Mouse (Mus musculus) kidney, embryonic 16.5 days (tissue): ENCODE measurements at regions not wholly inside any gene's neighbourhood (a gene's known extent, or its start where the extent isn't known, plus 50 kb on each side); places are given as distances from the start of the nearest gene placed in this dataset.

ENCODE experiments used
- ATAC-seq: fragments of 200-750 bp; cut with Nextera tagmentation; 2 replicates; pipeline ENCODE4 v1.8.0; 2017; ENCODE audit warnings: moderate TSS enrichment; ENCODE audit not compliant: low FRiP score, low TSS enrichment
- H3K27ac ChIP-seq: fragments of 300-500 bp; sonication (generic); 2 replicates; pipeline ENCODE4 v1.5.1; 2014; ENCODE audit warnings: low read length
- H3K27me3 ChIP-seq: fragments of 300-500 bp; sonication (generic); 2 replicates; pipeline ENCODE4 v1.6.1; 2014; ENCODE audit warnings: low read length, control low read depth, mixed read lengths; ENCODE audit not compliant: insufficient read depth
- H3K36me3 ChIP-seq: fragments of 300-500 bp; sonication (generic); 2 replicates; pipeline ENCODE4 v1.6.1; 2014; ENCODE audit warnings: low read length, control low read depth, mixed read lengths; ENCODE audit not compliant: insufficient read depth
- H3K4me1 ChIP-seq: fragments of 300-500 bp; sonication (generic); 2 replicates; pipeline ENCODE4 v1.6.1; 2014; ENCODE audit warnings: low read length, control low read depth, mixed read lengths; ENCODE audit not compliant: insufficient read depth
- H3K4me2 ChIP-seq: fragments of 300-500 bp; sonication (generic); replicated peaks from 2 replicates; pipeline ENCODE4 v1.6.1; 2014; ENCODE audit warnings: low read depth, low read length
- H3K4me3 ChIP-seq: fragments of 300-500 bp; sonication (generic); 2 replicates; pipeline ENCODE4 v1.5.1; 2014; ENCODE audit warnings: mild to moderate bottlenecking, low read length
- H3K9ac ChIP-seq: fragments of 300-500 bp; sonication (generic); replicated peaks from 2 replicates; pipeline ENCODE4 v1.6.1; 2014; ENCODE audit warnings: low read length
- H3K9me3 ChIP-seq: fragments of 300-500 bp; sonication (generic); 2 replicates; pipeline ENCODE4 v1.6.1; 2016; ENCODE audit warnings: low read length, control low read depth
- WGBS: fragments of 180-500 bp; shearing (Covaris S2); extraction: QIAGEN DNeasy Blood & Tissue Kit; methylation state at CpG from one replicate; pipeline ENCODE4 v1.1.7; 2014; 5-methylcytosine and 5-hydroxymethylcytosine counted together

DNA sequence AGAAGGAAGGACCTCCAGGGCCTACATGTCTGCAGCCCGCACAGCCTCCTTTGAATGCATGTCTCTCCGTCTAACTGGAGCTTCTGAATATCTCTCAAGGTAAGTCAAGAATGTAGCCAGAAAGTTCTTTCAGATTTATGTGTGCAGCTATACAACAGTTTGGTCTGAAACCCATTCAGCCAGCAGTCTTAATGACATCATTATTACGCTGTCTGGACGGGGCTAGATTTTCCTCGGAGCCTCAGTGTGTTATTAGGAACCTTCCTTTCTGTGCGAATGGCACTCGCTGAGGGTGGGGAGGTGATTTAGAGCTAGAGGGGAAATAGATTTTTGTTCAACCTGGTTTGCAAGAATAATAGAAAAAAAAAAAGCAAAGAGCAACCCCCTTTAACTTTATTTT is 116.9 kb upstream of the Rnf219 start:
- H3K27me3 ChIP-seq, result no peaks in the 10 kb centered on the region
- ATAC-seq, result no peak
- no peak overlapping the region for H3K27ac ChIP-seq
- H3K4me3 ChIP-seq, result no peak overlapping the region
- no peak overlapping the region for H3K4me2 ChIP-seq
- H3K9me3 ChIP-seq, result no peaks in the 10 kb centered on the region
- H3K36me3 ChIP-seq, result no peaks in the 10 kb centered on the region
- 55% methylated on average over 7 of the region's 7 CpGs for WGBS
- no peaks in the 10 kb centered on the region for H3K4me1 ChIP-seq
- H3K9ac ChIP-seq, result no peak overlapping the region

DNA sequence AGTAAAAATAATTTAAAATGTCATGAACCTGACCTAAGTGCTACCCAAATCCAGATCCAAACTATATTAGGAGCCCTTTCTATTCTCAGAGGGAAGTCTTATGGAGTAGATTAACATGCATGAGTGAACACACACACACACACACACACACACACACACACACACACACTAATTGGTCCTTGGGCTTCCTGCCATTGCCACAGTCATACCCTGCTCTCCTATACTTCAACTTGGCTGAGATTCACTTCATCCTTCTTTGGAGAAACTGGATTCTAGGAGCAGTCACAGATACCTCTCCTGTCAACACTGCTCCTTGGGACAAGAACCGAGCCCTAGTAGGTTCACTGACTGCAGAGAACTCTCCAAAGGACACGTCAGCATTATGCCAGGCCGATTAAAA is 89.0 kb upstream of the Rnf219 start:
- WGBS, result 87% methylated on average over 3 of the region's 3 CpGs
- Histone ChIP-seq H3K4me2 (no peak overlapping the region), H3K27me3 (no peaks in the 10 kb centered on the region), H3K9ac (no peak overlapping the region), H3K4me1 (no peaks in the 10 kb centered on the region), H3K27ac (no peak overlapping the region), H3K36me3 (no peaks in the 10 kb centered on the region), H3K4me3 (no peak overlapping the region), H3K9me3 (no peaks in the 10 kb centered on the region)
- no peak for ATAC-seq

DNA sequence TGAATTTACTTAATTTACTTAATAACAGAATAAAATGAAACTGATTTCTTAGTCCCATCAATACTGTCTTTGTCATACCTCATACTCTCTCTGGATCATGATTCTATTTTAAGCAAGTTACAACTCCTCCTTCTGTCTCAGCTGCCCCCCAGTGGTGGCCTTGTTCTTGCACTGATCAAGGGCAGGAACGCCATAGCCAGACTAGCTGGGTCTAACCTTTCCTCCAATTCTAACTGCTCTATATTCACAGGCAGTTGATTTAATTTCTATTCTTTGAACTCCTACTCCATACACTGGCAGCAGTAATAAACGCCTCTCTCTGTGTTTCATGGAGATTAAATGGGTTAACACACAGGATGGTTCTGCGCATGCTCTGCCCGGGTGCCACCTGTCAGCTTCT is 87.9 kb upstream of the Rnf219 start:
- Histone ChIP-seq H3K4me3 (no peak overlapping the region), H3K27me3 (no peaks in the 10 kb centered on the region), H3K4me2 (no peak overlapping the region), H3K9ac (no peak overlapping the region), H3K4me1 (no peaks in the 10 kb centered on the region), H3K36me3 (no peaks in the 10 kb centered on the region), H3K9me3 (no peaks in the 10 kb centered on the region), H3K27ac (no peak overlapping the region)
- WGBS, result 74% methylated on average over 4 of the region's 4 CpGs
- ATAC-seq, result no peak

DNA sequence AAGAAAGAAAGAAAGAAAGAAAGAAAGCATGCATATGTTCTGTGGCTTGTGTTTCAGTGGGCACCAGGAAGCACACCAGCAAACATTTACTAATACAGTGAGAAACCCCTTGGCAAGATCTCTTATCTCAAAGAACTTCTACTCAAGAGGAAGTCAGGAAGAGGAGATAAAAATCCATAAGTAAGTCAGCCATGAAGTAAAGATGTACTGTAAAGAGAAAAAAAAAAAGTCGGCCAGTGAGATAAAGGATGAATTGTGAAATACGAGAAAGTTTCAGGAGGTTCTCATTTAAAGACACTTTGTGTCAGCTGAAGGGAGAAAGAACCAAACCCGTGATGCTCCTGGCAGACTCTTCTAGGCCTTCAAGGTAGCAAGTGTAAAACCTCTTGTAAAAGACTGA is 72.4 kb upstream of the Rnf219 start:
- WGBS, result 65% methylated on average over 3 of the region's 3 CpGs
- Histone ChIP-seq H3K4me3 (no peak overlapping the region), H3K9ac (no peak overlapping the region), H3K4me1 (no peaks in the 10 kb centered on the region), H3K27ac (no peak overlapping the region), H3K27me3 (no peaks in the 10 kb centered on the region), H3K9me3 (no peaks in the 10 kb centered on the region), H3K36me3 (no peaks in the 10 kb centered on the region), H3K4me2 (no peak overlapping the region)
- ATAC-seq, result no peak
